In the genomic region with DNA sequence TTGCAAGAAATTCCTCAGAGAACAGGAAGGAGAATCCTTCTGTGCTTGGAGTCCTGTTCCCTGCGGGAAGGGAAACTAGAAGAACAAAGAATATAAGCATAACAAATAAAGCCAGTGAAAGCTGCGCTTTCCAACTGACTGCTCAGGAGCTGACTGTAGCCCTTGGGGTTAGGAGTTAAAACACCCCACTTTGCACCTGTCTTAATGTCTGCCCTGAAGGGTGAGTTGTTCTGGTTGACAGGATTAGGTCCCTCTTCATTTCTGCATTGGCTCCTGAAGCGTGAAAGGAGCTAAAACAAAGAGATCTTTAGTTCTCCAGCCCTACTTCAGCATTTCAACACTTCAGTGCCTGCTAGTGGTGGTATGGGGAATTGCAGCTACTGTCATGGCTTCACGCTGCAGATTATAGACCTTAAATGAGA, we compare ENCODE assay signal across 9 mouse cellular contexts. TPM values are rescaled to one million over a fixed set of nuclear protein-coding genes. Genes with fewer than 3 reads are reported as not detected.
DNase-seq lines count a peak whose midpoint lies in the region; ATAC-seq and TF ChIP-seq lines count a peak whose summit lies in the region.
"Had no signal": no experiment of that assay in that cellular context is flagged by ENCODE, and none has a peak within 500 bp of the region (broad histone marks: within the 10 kb centered on the region; RNA-seq: fewer than 3 reads in every experiment).

No protein-coding gene starts in this region.

- H3K36me3 ChIP-seq in intestine, postnatal 0 days (ENCODE audit: control insufficient read depth, insufficient read depth): no peaks in the 10 kb centered on the region
- H3K36me3 ChIP-seq in intestine, embryonic 16.5 days (ENCODE audit: control insufficient read depth, insufficient read depth, low read length): no peaks in the 10 kb centered on the region
- H3K36me3 ChIP-seq in ES-Bruce4 (ENCODE audit: control insufficient read depth, insufficient read depth, low read length, poor library complexity, severe bottlenecking): no peaks in the 10 kb centered on the region

- DNase-seq in adrenal gland, postnatal 14 days: peak; percentile 22
- DNase-seq in heart, postnatal 36 days: peak; percentile 40 to 48
- peak; percentile 42 for DNase-seq in lung, postnatal 25 days (ENCODE audit: low spot score)
- peak; percentile 17 for DNase-seq in testis, postnatal 14 days (ENCODE audit: low spot score)
- DNase-seq in left cerebral cortex, postnatal 25 days (ENCODE audit: low spot score in 2 of 2): no peak

- no peak overlapping the region for H3K27ac ChIP-seq in intestine, postnatal 0 days (ENCODE audit: low read depth, low read length)
- no peak overlapping the region for H3K27ac ChIP-seq in intestine, embryonic 16.5 days (ENCODE audit: low read length)
- peak overlapping the region; percentile 93 for H3K27ac ChIP-seq in ES-Bruce4 (ENCODE audit: insufficient read depth, low read length)

- no peak overlapping the region for H3K9ac ChIP-seq in intestine, postnatal 0 days (ENCODE audit: low read depth, low read length)
- H3K9ac ChIP-seq in intestine, embryonic 16.5 days (ENCODE audit: low read depth, low read length): no peak overlapping the region
- no peak overlapping the region for H3K9ac ChIP-seq in ES-Bruce4 (ENCODE audit: low read depth, poor library complexity, severe bottlenecking)

- TF ChIP-seq CTCF in intestine, postnatal 0 days (IDR thresholded peaks at IDR 0.05; ENCODE audit: low read depth): peak; percentile 80
- TF ChIP-seq CTCF in ES-Bruce4 (IDR thresholded peaks at IDR 0.05; ENCODE audit: low read depth, low read length): no peak

- intact Hi-C loops in heart, postnatal 36 days (cut with DNase I): loop anchor here (5.0 kb wide), 2 partner anchors 271 to 371 kb away; a partner anchor contains a TSS
- intact Hi-C loops in left cerebral cortex, postnatal 25 days (cut with DNase I): no loop called here

- no peak overlapping the region for H3K4me2 ChIP-seq in intestine, postnatal 0 days (replicated peaks; ENCODE audit: low read depth)
- H3K4me2 ChIP-seq in intestine, embryonic 16.5 days (ENCODE audit: low read depth, low read length): no peak overlapping the region

- ATAC-seq in intestine, postnatal 0 days: no peak
- ATAC-seq in intestine, embryonic 16.5 days: no peak

- no peaks in the 10 kb centered on the region for H3K4me1 ChIP-seq in intestine, postnatal 0 days (replicated peaks; ENCODE audit: control insufficient read depth, insufficient read depth, low read length)
- no peaks in the 10 kb centered on the region for H3K4me1 ChIP-seq in intestine, embryonic 16.5 days (ENCODE audit: control insufficient read depth, insufficient read depth, low read length)
- H3K4me1 ChIP-seq in ES-Bruce4 (ENCODE audit: control insufficient read depth, insufficient read depth, low read length): peaks cover 4% of the 10 kb centered on the region

- no peak overlapping the region for H3K4me3 ChIP-seq in intestine, postnatal 0 days (ENCODE audit: low read depth, low read length)
- H3K4me3 ChIP-seq in intestine, embryonic 16.5 days (ENCODE audit: low read length): no peak overlapping the region
- no peak overlapping the region for H3K4me3 ChIP-seq in ES-Bruce4 (ENCODE audit: low read depth, low read length)
- H3K4me3 ChIP-seq: erythroblast, embryonic 14.5 days had no signal

- no peaks in the 10 kb centered on the region for H3K27me3 ChIP-seq in intestine, postnatal 0 days (replicated peaks; ENCODE audit: control insufficient read depth, insufficient read depth, low read length)
- no peaks in the 10 kb centered on the region for H3K27me3 ChIP-seq in intestine, embryonic 16.5 days (replicated peaks; ENCODE audit: control insufficient read depth, insufficient read depth, low read length)
- H3K27me3 ChIP-seq in ES-Bruce4 (ENCODE audit: control insufficient read depth, insufficient read depth, low read length, poor library complexity, severe bottlenecking): no peaks in the 10 kb centered on the region

- 49% methylated on average over 4 of the region's 4 CpGs for WGBS in intestine, postnatal 0 days
- 50% methylated on average over 4 of the region's 4 CpGs for WGBS in intestine, embryonic 16.5 days

- TF ChIP-seq EP300 in ES-Bruce4 (IDR thresholded peaks at IDR 0.05; ENCODE audit: insufficient read depth, low read depth, low read length): 0 out of 2 replicates have a peak, but pooled peaks have one; percentile 27

- H3K9me3 ChIP-seq in intestine, postnatal 0 days (ENCODE audit: control insufficient read depth): no peaks in the 10 kb centered on the region
- H3K9me3 ChIP-seq in intestine, embryonic 16.5 days (ENCODE audit: control insufficient read depth, low read length): no peaks in the 10 kb centered on the region
- H3K9me3 ChIP-seq in ES-Bruce4 (replicated peaks; ENCODE audit: control insufficient read depth, insufficient read depth, low read length, poor library complexity, severe bottlenecking): peaks cover 19% of the 10 kb centered on the region

- no peak for TF ChIP-seq POLR2A in ES-Bruce4 (IDR thresholded peaks at IDR 0.05; ENCODE audit: insufficient read depth, low read length)

RNA-seq across cellular contexts. Expression of a gene that starts 37.8 kb away (rescaled TPM):
- not detected in 2 replicates for polyA plus RNA-seq in intestine, postnatal 0 days (2015; fragmentation: Nextera tagmentation; extraction: Ambion mirVana)
- polyA plus RNA-seq in intestine, embryonic 16.5 days (2015; fragmentation: Nextera tagmentation; extraction: Ambion mirVana): not detected in 2 replicates
- not detected in 2 replicates for polyA plus RNA-seq in ES-Bruce4 (2011; ENCODE audit: insufficient read depth, insufficient read length, low read depth, missing spikeins)
- not detected in 2 replicates for total RNA-seq in adrenal gland, postnatal 14 days (2021)
- not detected for total RNA-seq in heart, postnatal 36 days (2021)
- not detected for total RNA-seq in left cerebral cortex, postnatal 25 days (2021)
- polyA plus RNA-seq: erythroblast, embryonic 14.5 days had no signal

Comparison
In these comparisons a context has a peak if more than half of its experiments do, and no peak if none do; other contexts are left out.
1. DNase-seq: peak in adrenal gland, postnatal 14 days (single experiment), heart, postnatal 36 days (2 of 2), lung, postnatal 25 days (single experiment) and testis, postnatal 14 days (single experiment); none in left cerebral cortex, postnatal 25 days (0 of 2).